Mouse (Mus musculus): ENCODE results near the gene Gpx3. TPM values are rescaled to one million over a fixed set of nuclear protein-coding genes. Genes with fewer than 3 reads are reported as not detected.
A peak's percentile ranks its signal among the peaks of the same experiment; 100 is the strongest.
"Not testable (repeated sequence)": the region's sequence is repeated elsewhere in the genome, so short reads cannot be mapped to it uniquely, and the experiment has no call there.

The Gpx3 gene
- polyA plus RNA-seq, 1 experiment from 2014 or later: 202 TPM

- H3K4me3 ChIP-seq (ENCODE audit: low read length): no peak overlapping the region
- no peaks in the 10 kb centered on the region for H3K4me1 ChIP-seq (replicated peaks; ENCODE audit: control insufficient read depth, insufficient read depth, low read length)
- ATAC-seq (ENCODE audit: low read depth): no peak
- no peak overlapping the region for H3K4me2 ChIP-seq (ENCODE audit: low read depth, low read length)
- H3K9ac ChIP-seq (ENCODE audit: low read length): no peak overlapping the region
- H3K27ac ChIP-seq (ENCODE audit: low read length): no peak overlapping the region
- 61% methylated on average over 9 of the region's 9 CpGs for WGBS
- no peaks in the 10 kb centered on the region for H3K36me3 ChIP-seq (ENCODE audit: control insufficient read depth, insufficient read depth, low read length)
- no peaks in the 10 kb centered on the region for H3K9me3 ChIP-seq (ENCODE audit: control insufficient read depth, low read length)
- no peaks in the 10 kb centered on the region for H3K27me3 ChIP-seq (ENCODE audit: control insufficient read depth, insufficient read depth, low read depth, low read length)
Observed at GRCm38 (mm10) chr11:54894589-54894988, 7.7 kb upstream of the Gpx3 start.

GRCm38 (mm10) chr11:54896646-54897045 lies 5.6 kb upstream of the Gpx3 start:
- H3K27me3 ChIP-seq (ENCODE audit: control insufficient read depth, insufficient read depth, low read depth, low read length); H3K4me2 ChIP-seq (ENCODE audit: low read depth, low read length); H3K9me3 ChIP-seq (ENCODE audit: control insufficient read depth, low read length); ATAC-seq (ENCODE audit: low read depth); H3K27ac ChIP-seq (ENCODE audit: low read length); H3K4me3 ChIP-seq (ENCODE audit: low read length); H3K4me1 ChIP-seq (replicated peaks; ENCODE audit: control insufficient read depth, insufficient read depth, low read length); H3K36me3 ChIP-seq (ENCODE audit: control insufficient read depth, insufficient read depth, low read length); H3K9ac ChIP-seq (ENCODE audit: low read length): not testable (repeated sequence)
- WGBS: 80% methylated on average over 3 of the region's 3 CpGs

- Histone ChIP-seq H3K9ac (ENCODE audit: low read length) (no peak overlapping the region), H3K4me1 (replicated peaks; ENCODE audit: control insufficient read depth, insufficient read depth, low read length) (peaks cover 3% of the 10 kb centered on the region), H3K36me3 (ENCODE audit: control insufficient read depth, insufficient read depth, low read length) (no peaks in the 10 kb centered on the region), H3K4me3 (ENCODE audit: low read length) (no peak overlapping the region), H3K27ac (ENCODE audit: low read length) (no peak overlapping the region), H3K9me3 (ENCODE audit: control insufficient read depth, low read length) (no peaks in the 10 kb centered on the region), H3K4me2 (ENCODE audit: low read depth, low read length) (no peak overlapping the region), H3K27me3 (ENCODE audit: control insufficient read depth, insufficient read depth, low read depth, low read length) (no peaks in the 10 kb centered on the region)
- WGBS: 54% methylated on average over 5 of the region's 5 CpGs
- ATAC-seq (ENCODE audit: low read depth): peak; percentile 34; the same call in 1 of the 2 replicates
Observed at GRCm38 (mm10) chr11:54897470-54897869, 4.8 kb upstream of the Gpx3 start.

GRCm38 (mm10) chr11:54899657-54900056 lies 2.6 kb upstream of the Gpx3 start:
- Histone ChIP-seq H3K9me3 (ENCODE audit: control insufficient read depth, low read length) (no peaks in the 10 kb centered on the region), H3K4me3 (ENCODE audit: low read length) (no peak overlapping the region), H3K36me3 (ENCODE audit: control insufficient read depth, insufficient read depth, low read length) (no peaks in the 10 kb centered on the region), H3K9ac (ENCODE audit: low read length) (no peak overlapping the region), H3K27me3 (ENCODE audit: control insufficient read depth, insufficient read depth, low read depth, low read length) (no peaks in the 10 kb centered on the region), H3K4me2 (ENCODE audit: low read depth, low read length) (no peak overlapping the region), H3K4me1 (replicated peaks; ENCODE audit: control insufficient read depth, insufficient read depth, low read length) (peaks cover 17% of the 10 kb centered on the region), H3K27ac (ENCODE audit: low read length) (no peak overlapping the region)
- no peak for ATAC-seq (ENCODE audit: low read depth)
- 53% methylated on average over 4 of the region's 4 CpGs for WGBS

GRCm38 (mm10) chr11:54903339-54903738 lies 1.1 kb downstream of the Gpx3 start:
- H3K36me3 ChIP-seq (ENCODE audit: control insufficient read depth, insufficient read depth, low read length): no peaks in the 10 kb centered on the region
- H3K27ac ChIP-seq (ENCODE audit: low read length): no peak overlapping the region; the same call in none of the 2 replicates
- no peak for ATAC-seq (ENCODE audit: low read depth)
- peak overlapping the region; percentile 90 for H3K4me2 ChIP-seq (ENCODE audit: low read depth, low read length)
- peak overlapping the region; percentile 71 for H3K9ac ChIP-seq (ENCODE audit: low read length)
- H3K9me3 ChIP-seq (ENCODE audit: control insufficient read depth, low read length): no peaks in the 10 kb centered on the region
- no peaks in the 10 kb centered on the region for H3K27me3 ChIP-seq (ENCODE audit: control insufficient read depth, insufficient read depth, low read depth, low read length)
- peak overlapping the region; percentile 64 for H3K4me3 ChIP-seq (ENCODE audit: low read length)
- H3K4me1 ChIP-seq (replicated peaks; ENCODE audit: control insufficient read depth, insufficient read depth, low read length): peaks cover 17% of the 10 kb centered on the region
- WGBS: 57% methylated on average over 5 of the region's 5 CpGs

GRCm38 (mm10) chr11:54903940-54904706 lies 1.9 kb downstream of the Gpx3 start:
- WGBS: 39% methylated on average over 4 of the region's 4 CpGs
- Histone ChIP-seq H3K4me2 (ENCODE audit: low read depth, low read length) (peak overlapping the region; percentile 90), H3K27me3 (ENCODE audit: control insufficient read depth, insufficient read depth, low read depth, low read length) (no peaks in the 10 kb centered on the region), H3K9ac (ENCODE audit: low read length) (peak overlapping the region; percentile 15; the same call in 1 of the 2 replicates), H3K27ac (ENCODE audit: low read length) (peak overlapping the region; percentile 55), H3K36me3 (ENCODE audit: control insufficient read depth, insufficient read depth, low read length) (no peaks in the 10 kb centered on the region), H3K4me1 (replicated peaks; ENCODE audit: control insufficient read depth, insufficient read depth, low read length) (peaks cover 17% of the 10 kb centered on the region), H3K9me3 (ENCODE audit: control insufficient read depth, low read length) (no peaks in the 10 kb centered on the region), H3K4me3 (ENCODE audit: low read length) (peak overlapping the region; percentile 64; the same call in 1 of the 2 replicates)
- peak; percentile 79 for ATAC-seq (ENCODE audit: low read depth)

- Histone ChIP-seq H3K4me2 (ENCODE audit: low read depth, low read length) (no peak overlapping the region), H3K9ac (ENCODE audit: low read length) (no peak overlapping the region), H3K27ac (ENCODE audit: low read length) (no peak overlapping the region)
Observed at GRCm38 (mm10) chr11:54905086-54905485, 2.8 kb downstream of the Gpx3 start.

GRCm38 (mm10) chr11:54905931-54906330 lies 3.7 kb downstream of the Gpx3 start:
- Histone ChIP-seq H3K27me3 (ENCODE audit: control insufficient read depth, insufficient read depth, low read depth, low read length) (no peaks in the 10 kb centered on the region), H3K4me2 (ENCODE audit: low read depth, low read length) (no peak overlapping the region), H3K9me3 (ENCODE audit: control insufficient read depth, low read length) (no peaks in the 10 kb centered on the region), H3K4me3 (ENCODE audit: low read length) (no peak overlapping the region), H3K36me3 (ENCODE audit: control insufficient read depth, insufficient read depth, low read length) (no peaks in the 10 kb centered on the region), H3K9ac (ENCODE audit: low read length) (no peak overlapping the region), H3K4me1 (replicated peaks; ENCODE audit: control insufficient read depth, insufficient read depth, low read length) (peaks cover 17% of the 10 kb centered on the region), H3K27ac (ENCODE audit: low read length) (no peak overlapping the region; the same call in 1 of the 2 replicates)
- ATAC-seq (ENCODE audit: low read depth): no peak
- WGBS: 54% methylated on average over 4 of the region's 4 CpGs

More at GRCm38 (mm10) chr11:54905086-54905485, 2.8 kb downstream of the Gpx3 start:
- 82% methylated on average over 3 of the region's 3 CpGs for WGBS
- Histone ChIP-seq H3K4me3 (ENCODE audit: low read length) (no peak overlapping the region), H3K36me3 (ENCODE audit: control insufficient read depth, insufficient read depth, low read length) (no peaks in the 10 kb centered on the region), H3K27me3 (ENCODE audit: control insufficient read depth, insufficient read depth, low read depth, low read length) (no peaks in the 10 kb centered on the region), H3K9me3 (ENCODE audit: control insufficient read depth, low read length) (no peaks in the 10 kb centered on the region), H3K4me1 (replicated peaks; ENCODE audit: control insufficient read depth, insufficient read depth, low read length) (peaks cover 17% of the 10 kb centered on the region)
- ATAC-seq (ENCODE audit: low read depth): no peak

GRCm38 (mm10) chr11:54906466-54906865 lies 4.2 kb downstream of the Gpx3 start:
- Histone ChIP-seq H3K27me3 (ENCODE audit: control insufficient read depth, insufficient read depth, low read depth, low read length) (no peaks in the 10 kb centered on the region), H3K4me3 (ENCODE audit: low read length) (no peak overlapping the region), H3K4me1 (replicated peaks; ENCODE audit: control insufficient read depth, insufficient read depth, low read length) (peaks cover 17% of the 10 kb centered on the region), H3K36me3 (ENCODE audit: control insufficient read depth, insufficient read depth, low read length) (no peaks in the 10 kb centered on the region), H3K9ac (ENCODE audit: low read length) (no peak overlapping the region), H3K4me2 (ENCODE audit: low read depth, low read length) (no peak overlapping the region), H3K27ac (ENCODE audit: low read length) (no peak overlapping the region), H3K9me3 (ENCODE audit: control insufficient read depth, low read length) (no peaks in the 10 kb centered on the region)
- no peak for ATAC-seq (ENCODE audit: low read depth)
- WGBS: 72% methylated on average over 4 of the region's 4 CpGs
